Mouse (Mus musculus) cortical plate, adult 2 months (tissue): Measurements from ENCODE around the gene Tspan17. TPM values are rescaled to one million over a fixed set of nuclear protein-coding genes. Genes with fewer than 3 reads are reported as not detected.

Source experiments
- H3K27ac ChIP-seq: fragments of 200-500 bp; 2 replicates; pipeline ENCODE4 v1.5.1; 2012; ENCODE audit warnings: low read length, control low read depth, inconsistent platforms; ENCODE audit not compliant: insufficient read depth
- H3K4me1 ChIP-seq: fragments of 200-500 bp; 2 replicates; pipeline ENCODE4 v1.6.1; 2011; ENCODE audit warnings: low read length; ENCODE audit not compliant: control insufficient read depth, insufficient read depth
- H3K4me3 ChIP-seq: fragments of 200-500 bp; 2 replicates; pipeline ENCODE4 v1.5.1; 2011; ENCODE audit warnings: mild to moderate bottlenecking, low read length, control low read depth; ENCODE audit not compliant: insufficient read depth
- CTCF ChIP-seq: fragments of 200-500 bp; IDR thresholded peaks from 2 replicates; pipeline ENCODE4 v1.5.1; 2011; ENCODE audit warnings: mild to moderate bottlenecking, control low read depth, low read length; ENCODE audit not compliant: insufficient read depth; ENCODE audit errors: extremely low read depth
- POLR2A ChIP-seq: fragments of 200-500 bp; IDR thresholded peaks from 2 replicates; pipeline ENCODE4 v1.6.1; 2011; ENCODE audit warnings: mild to moderate bottlenecking, low read length, control low read depth; ENCODE audit not compliant: insufficient read depth; ENCODE audit errors: extremely low read depth
- polyA plus RNA-seq: library from polyadenylated mRNA; depleted of rRNA; stranded (reverse); fragments of >200 nt; gene quantifications from 2 replicates; pipeline ENCODE4 v1.2.3, GENCODE M21; 2012

The Tspan17 gene
- polyA plus RNA-seq, 1 experiment, result 78.9 TPM

DNA sequence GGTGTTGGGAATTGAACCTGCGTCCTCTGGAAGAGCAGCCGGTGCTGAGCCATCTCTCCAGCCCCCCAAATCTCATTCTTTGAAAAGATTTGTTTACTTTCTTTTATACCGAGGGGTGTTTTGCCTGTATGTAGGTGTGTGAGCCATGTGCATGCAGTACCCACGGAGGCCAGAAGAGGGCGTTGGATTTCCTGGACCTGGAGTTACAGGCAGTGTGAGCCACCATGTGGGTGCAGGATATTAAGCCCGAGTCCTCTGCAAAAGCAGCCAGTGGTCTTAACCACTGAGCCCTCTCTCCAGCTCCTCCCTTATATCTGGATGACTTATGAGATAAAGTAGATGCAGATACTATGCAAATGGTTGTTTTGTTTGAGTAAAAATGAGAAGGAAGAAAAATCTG is 13.8 kb downstream of the Tspan17 start:
- TF ChIP-seq CTCF (0 out of 2 replicates have a peak, but pooled peaks have one; percentile 3), POLR2A (no peak)
- Histone ChIP-seq H3K4me1 (no peaks in the 10 kb centered on the region; the same call in 1 of the 2 replicates), H3K27ac (no peak overlapping the region), H3K4me3 (no peak overlapping the region)

DNA sequence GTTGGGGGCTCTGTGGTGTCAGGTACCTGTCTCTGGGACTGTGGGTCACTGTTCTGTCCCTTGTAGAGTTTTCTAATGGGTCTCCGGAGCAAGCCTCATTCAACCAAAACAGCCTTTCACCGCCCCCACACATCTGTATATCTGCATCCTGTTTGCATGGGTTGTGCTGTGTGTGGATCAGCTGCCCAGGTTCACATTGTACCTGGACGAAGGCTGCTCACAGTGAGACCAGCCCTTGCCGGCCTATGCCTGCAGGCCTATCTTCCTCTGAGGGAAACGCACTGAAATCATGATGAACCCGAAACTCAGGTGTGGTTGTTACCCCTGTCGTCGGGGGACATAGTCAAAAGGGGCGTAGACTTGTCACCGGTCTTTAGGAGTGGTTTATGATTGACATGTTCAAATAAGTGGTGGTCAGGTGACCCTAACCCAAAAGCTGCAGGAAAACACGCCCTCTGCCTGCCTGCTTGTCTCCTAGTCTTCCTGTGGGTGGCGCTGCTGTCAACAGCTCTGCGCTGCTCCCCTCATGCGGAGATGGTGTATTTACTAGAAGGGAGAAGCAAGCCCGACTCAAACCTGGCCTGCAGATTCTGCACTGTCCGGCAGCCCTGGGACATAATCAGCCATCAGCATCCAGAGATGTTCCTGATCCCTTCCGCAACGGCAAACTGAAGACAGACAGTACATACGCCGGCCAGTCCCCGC is 16.1 kb downstream of the Tspan17 start:
- peaks cover 1% of the 10 kb centered on the region; the same call in 1 of the 2 replicates for H3K4me1 ChIP-seq
- TF ChIP-seq CTCF (peak; percentile 78), POLR2A (no peak)
- no peak overlapping the region for H3K27ac ChIP-seq
- H3K4me3 ChIP-seq, result no peak overlapping the region

DNA sequence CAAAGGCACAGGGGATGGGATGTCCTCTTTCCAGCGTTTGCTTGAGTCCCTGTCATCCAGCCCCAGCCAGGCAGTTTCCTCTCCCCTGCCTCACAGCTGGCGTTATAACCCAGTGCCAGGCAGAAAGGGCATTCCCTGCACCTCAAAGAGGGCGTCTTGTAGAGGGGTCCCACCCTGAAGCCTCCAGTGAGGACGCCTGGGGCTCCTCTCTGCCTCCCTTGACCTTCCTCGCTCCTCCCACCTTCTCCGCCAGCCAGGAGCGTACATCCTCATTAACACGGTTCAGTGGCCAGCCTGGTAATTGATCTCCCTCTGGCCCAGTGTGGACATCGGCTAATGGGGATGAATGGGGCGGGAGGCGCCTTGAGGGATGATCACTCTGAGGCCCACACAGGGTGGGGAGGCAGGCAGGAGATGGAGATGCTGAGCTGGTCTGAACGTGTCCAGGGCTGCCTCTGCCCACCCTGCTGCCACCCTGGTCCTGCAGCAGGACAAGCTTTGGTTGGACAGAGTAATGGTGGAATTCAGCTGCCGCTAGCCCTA is 17.3 kb downstream of the Tspan17 start:
- no peak overlapping the region for H3K27ac ChIP-seq

DNA sequence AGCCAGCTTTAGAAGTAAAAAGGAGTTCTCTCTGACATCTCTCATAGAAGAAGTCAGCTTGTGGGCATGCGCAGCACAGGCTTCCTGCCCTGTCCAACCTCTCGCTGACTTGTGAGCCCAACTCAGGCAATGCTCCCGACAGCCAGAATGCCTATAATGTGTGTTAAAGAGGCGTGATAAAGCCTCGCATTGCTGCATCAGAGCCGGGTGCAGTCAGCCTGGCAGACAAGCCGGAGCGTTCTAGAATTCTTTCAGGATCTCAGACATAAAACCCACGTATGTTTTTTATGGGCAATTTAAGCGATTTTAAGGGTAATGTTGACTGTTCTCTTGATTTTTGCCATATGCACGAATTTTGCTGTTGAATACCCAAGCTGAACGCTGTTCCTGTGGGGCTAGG is 18.9 kb downstream of the Tspan17 start:
- Histone ChIP-seq H3K4me1 (peaks cover 5% of the 10 kb centered on the region; the same call in 1 of the 2 replicates), H3K4me3 (no peak overlapping the region), H3K27ac (no peak overlapping the region)
- TF ChIP-seq CTCF (no peak), POLR2A (no peak)

More for the DNA sequence above, 17.3 kb downstream of the Tspan17 start:
- H3K4me1 ChIP-seq, result peaks cover 1% of the 10 kb centered on the region; the same call in 1 of the 2 replicates
- TF ChIP-seq CTCF (no peak), POLR2A (no peak)
- no peak overlapping the region for H3K4me3 ChIP-seq

DNA sequence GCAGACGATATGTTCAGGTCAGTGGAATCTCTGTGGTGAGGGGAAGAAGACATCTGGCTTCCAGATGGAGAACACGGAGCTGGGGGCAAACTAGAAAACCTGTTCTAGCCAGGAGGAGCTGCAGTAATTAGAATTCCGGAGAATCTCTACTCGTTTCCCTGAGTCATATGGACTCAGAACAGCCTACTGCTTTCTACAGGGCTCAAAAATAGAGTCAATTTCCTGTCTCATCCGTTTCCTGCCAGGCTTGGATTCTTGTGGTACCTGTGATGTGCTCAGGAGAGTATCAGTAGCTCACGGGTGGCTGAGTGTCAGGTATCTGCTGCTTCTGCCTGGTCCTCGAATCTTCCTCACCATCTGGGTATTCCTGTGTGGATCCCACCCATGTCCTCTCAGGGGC is 22.3 kb downstream of the Tspan17 start:
- Histone ChIP-seq H3K27ac (no peak overlapping the region), H3K4me1 (peaks cover 5% of the 10 kb centered on the region; the same call in 1 of the 2 replicates), H3K4me3 (no peak overlapping the region)
- TF ChIP-seq CTCF, result no peak
- no peak for TF ChIP-seq POLR2A

DNA sequence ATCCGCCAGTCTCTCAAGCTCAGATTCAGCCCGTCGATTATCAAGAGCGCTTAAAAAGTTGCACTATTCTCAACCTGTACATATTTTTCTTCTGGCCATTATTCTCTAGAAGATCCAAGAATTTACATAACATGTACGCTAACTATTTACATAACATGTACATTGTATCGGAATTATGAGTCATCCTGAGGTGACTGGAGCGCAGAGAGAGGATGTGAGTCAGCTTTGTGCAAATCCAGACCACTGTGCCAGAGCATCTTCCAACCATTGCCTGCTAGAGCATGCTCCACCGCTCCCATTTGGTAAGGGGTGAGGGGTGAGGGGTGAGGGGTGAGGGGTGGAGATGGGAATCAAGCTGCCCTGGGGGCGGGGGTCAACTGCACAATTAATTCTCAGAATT is 24.2 kb downstream of the Tspan17 start:
- TF ChIP-seq POLR2A, result no peak
- TF ChIP-seq CTCF, result no peak
- peaks cover 4% of the 10 kb centered on the region; the same call in 1 of the 2 replicates for H3K4me1 ChIP-seq
- no peak overlapping the region for H3K4me3 ChIP-seq
- H3K27ac ChIP-seq, result no peak overlapping the region

DNA sequence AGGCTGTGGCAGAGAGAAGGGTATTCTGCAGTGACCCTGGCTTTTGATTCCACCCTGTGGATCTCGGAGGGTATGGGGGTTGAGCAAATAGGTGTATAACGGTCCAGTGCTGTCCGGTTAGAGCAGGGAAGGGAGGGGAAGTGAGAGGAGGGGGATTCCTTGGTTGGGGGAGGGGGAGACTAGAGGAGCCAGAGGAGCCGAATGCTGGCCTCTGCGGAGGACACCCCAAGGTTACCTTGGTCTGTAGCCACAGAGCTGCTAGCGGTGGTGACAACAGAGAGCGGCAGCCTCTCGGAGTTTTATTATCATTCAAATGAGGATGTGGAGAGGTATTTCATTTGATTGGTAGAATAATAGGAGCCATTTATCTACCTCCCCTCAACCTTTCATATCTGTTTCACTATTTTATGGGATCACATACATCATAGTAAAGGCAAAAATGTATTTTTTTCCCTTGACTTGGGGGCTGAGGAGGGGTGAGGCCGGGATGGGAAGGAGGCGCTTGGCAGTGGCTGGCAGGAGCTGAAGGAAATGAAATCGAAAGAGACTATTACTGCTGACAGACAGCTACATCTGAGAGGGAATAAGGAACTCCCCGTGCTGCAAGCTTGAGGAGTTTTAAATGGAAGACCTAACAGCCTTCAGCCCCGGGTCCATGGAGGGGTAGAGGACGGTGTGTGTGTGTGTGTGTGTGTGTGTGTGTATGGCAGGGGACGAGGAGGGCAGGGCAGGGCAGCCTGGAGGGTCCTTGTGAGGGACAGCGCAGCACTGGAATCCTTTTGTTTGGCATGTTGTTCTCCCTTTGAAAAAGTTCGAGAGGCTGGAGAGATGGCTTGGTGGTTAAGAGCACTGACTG is 29.4 kb downstream of the Tspan17 start:
- Histone ChIP-seq H3K4me3 (no peak overlapping the region), H3K27ac (no peak overlapping the region), H3K4me1 (no peaks in the 10 kb centered on the region)
- TF ChIP-seq POLR2A (no peak), CTCF (no peak)

DNA sequence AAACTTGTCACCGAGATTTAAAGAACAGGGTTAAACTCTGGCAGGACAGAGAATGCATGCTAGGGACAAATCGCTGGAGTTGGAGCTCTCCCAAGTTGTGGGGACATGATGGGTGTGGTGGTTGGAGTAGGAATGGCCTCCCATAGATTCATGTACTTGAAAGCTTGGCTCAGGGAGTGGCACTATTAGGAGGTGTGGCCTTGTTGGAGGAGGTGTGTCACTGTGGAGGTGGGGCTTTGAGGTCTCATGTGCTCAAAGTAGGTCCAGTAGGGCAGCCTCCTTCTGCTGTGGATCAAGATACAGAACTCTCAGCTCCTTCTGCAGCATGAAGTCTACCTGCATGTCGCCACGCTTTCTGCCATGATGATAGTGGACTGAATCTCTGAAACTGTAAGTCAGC is 31.9 kb downstream of the Tspan17 start:
- H3K4me3 ChIP-seq, result no peak overlapping the region

DNA sequence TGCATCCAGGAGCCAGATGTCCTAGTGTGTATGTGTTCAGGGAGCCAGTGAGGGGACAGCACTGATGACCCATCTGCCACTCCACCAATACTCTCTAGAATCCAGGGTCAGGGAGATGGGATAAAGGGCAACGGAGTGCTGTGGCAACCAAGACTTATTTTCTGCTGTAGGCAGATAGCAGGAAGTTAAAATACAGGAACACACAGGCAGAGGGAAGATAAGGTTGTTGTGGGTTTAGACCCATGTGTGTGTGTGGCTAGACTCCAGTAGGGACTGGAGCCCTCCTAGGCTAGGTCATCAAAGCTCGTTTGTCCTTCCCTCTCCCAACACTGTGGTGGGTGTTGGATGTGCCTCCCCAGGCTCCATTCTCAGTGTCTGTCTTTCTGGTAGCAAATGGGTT is 32.8 kb downstream of the Tspan17 start:
- Histone ChIP-seq H3K27ac (no peak overlapping the region), H3K4me3 (no peak overlapping the region), H3K4me1 (no peaks in the 10 kb centered on the region)
- TF ChIP-seq CTCF (no peak), POLR2A (no peak)

More for the DNA sequence above, 31.9 kb downstream of the Tspan17 start:
- Histone ChIP-seq H3K4me1 (no peaks in the 10 kb centered on the region), H3K27ac (no peak overlapping the region)
- TF ChIP-seq POLR2A, result no peak
- TF ChIP-seq CTCF, result no peak
